Mouse (Mus musculus) small intestine, adult 2 months (tissue): ENCODE measurements around the gene Irf2bp1.
A peak's percentile ranks its signal among the peaks of the same experiment; 100 is the strongest.

Experiments
- CTCF ChIP-seq: fragments of 200-500 bp; IDR thresholded peaks from 2 replicates; pipeline ENCODE4 v1.5.1; 2012; ENCODE audit warnings: low read depth, mild to moderate bottlenecking, control low read depth, inconsistent platforms, low read length, moderate library complexity, mixed read lengths; ENCODE audit not compliant: insufficient replicate concordance, insufficient read length; ENCODE audit errors: extremely low read depth
- POLR2A ChIP-seq: fragments of 200-500 bp; IDR thresholded peaks from 2 replicates; pipeline ENCODE4 v1.6.1; 2012; ENCODE audit warnings: low read depth, mild to moderate bottlenecking, control low read depth, inconsistent platforms, low read length, moderate library complexity

- TF ChIP-seq CTCF (no peak), POLR2A (peak; percentile 31; the same call in 1 of the 2 replicates)
Observed at GRCm38 (mm10) chr7:19002848-19003498, 871 bp upstream of the Irf2bp1 start.
